9 mouse cellular contexts compared by ENCODE assay signal in the genomic region with DNA sequence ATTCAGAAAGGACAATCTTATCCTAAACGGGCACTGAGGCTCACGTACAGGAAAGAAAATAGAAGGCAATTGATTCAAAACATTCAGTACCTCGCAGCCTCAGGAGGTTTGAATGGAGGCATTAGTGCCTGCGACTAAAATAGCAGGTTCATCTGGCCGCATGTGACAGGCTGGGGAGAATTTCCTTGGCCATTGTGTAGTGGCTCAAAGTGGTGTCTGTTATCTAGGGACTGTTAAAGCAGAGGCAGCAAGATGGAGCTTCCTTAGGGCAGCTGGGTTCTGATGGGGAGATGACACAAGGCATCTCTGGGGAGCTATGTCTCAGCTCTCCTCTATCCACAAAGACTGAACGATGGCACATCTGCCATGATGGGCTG. TPM values are rescaled to one million over a fixed set of nuclear protein-coding genes. Genes with fewer than 3 reads are reported as not detected.
DNase-seq lines count a peak whose midpoint lies in the region; ATAC-seq and TF ChIP-seq lines count a peak whose summit lies in the region.
"Had no signal": no experiment of that assay in that cellular context is flagged by ENCODE, and none has a peak within 500 bp of the region (broad histone marks: within the 10 kb centered on the region; RNA-seq: fewer than 3 reads in every experiment).

No protein-coding gene starts in this region.

- WGBS in kidney, adult 2 months = 35% methylated on average over 6 of the region's 6 CpGs
- WGBS in embryonic facial prominence, embryonic 11.5 days = 45% methylated on average over 6 of the region's 6 CpGs
- 24% methylated on average over 6 of the region's 6 CpGs for WGBS in heart, embryonic 16.5 days
- 26% methylated on average over 6 of the region's 6 CpGs for WGBS in midbrain, embryonic 13.5 days

- no peak for DNase-seq in kidney, adult 2 months
- DNase-seq in kidney, postnatal 4 days = no peak
- DNase-seq in embryonic facial prominence, embryonic 11.5 days (ENCODE audit: low spot score) = no peak
- no peak for DNase-seq in thymus, adult 18-20 months
- no peak for DNase-seq in thymus, postnatal 4 days

- H3K4me3 ChIP-seq in kidney, adult 2 months (ENCODE audit: insufficient read depth, low read depth, low read length) = no peak overlapping the region
- no peak overlapping the region for H3K4me3 ChIP-seq in embryonic facial prominence, embryonic 11.5 days (ENCODE audit: low read depth, low read length)
- H3K4me3 ChIP-seq in heart, embryonic 16.5 days (ENCODE audit: low read length) = no peak overlapping the region
- H3K4me3 ChIP-seq in midbrain, embryonic 13.5 days (replicated peaks) = no peak overlapping the region
- H3K4me3 ChIP-seq: embryonic facial prominence, embryonic 15.5 days had no signal

- peak; percentile 50; the same call in 1 of the 2 replicates for ATAC-seq in embryonic facial prominence, embryonic 11.5 days (replicated peaks; ENCODE audit: insufficient number of reproducible peaks, low FRiP score, low TSS enrichment, low read depth)
- ATAC-seq in heart, embryonic 16.5 days (replicated peaks; ENCODE audit: extremely low read depth, insufficient read depth, low FRiP score) = peak; percentile 50; the same call in 1 of the 2 replicates
- ATAC-seq in midbrain, embryonic 13.5 days = 0 out of 2 replicates have a peak, but pooled peaks have one; percentile 28
- no peak for ATAC-seq in megakaryocyte progenitor cell, adult 5-6 weeks (replicated peaks; ENCODE audit: poor library complexity)

- no peaks in the 10 kb centered on the region for H3K36me3 ChIP-seq in kidney, adult 2 months (ENCODE audit: control insufficient read depth, insufficient read depth, low read length)
- no peaks in the 10 kb centered on the region for H3K36me3 ChIP-seq in embryonic facial prominence, embryonic 11.5 days (replicated peaks; ENCODE audit: control insufficient read depth, insufficient read depth, low read depth, low read length)
- no peaks in the 10 kb centered on the region for H3K36me3 ChIP-seq in heart, embryonic 16.5 days (ENCODE audit: control insufficient read depth, insufficient read depth)
- no peaks in the 10 kb centered on the region for H3K36me3 ChIP-seq in midbrain, embryonic 13.5 days
- H3K36me3 ChIP-seq: embryonic facial prominence, embryonic 15.5 days had no signal

- no peak overlapping the region for H3K4me2 ChIP-seq in embryonic facial prominence, embryonic 11.5 days (ENCODE audit: low read depth, low read length)
- peak overlapping the region; percentile 20; the same call in 1 of the 2 replicates for H3K4me2 ChIP-seq in heart, embryonic 16.5 days (ENCODE audit: low read depth, low read length)
- no peak overlapping the region for H3K4me2 ChIP-seq in midbrain, embryonic 13.5 days (replicated peaks)
- H3K4me2 ChIP-seq: embryonic facial prominence, embryonic 15.5 days had no signal

- H3K9me3 ChIP-seq in embryonic facial prominence, embryonic 11.5 days (replicated peaks; ENCODE audit: control insufficient read depth, low read length) = no peaks in the 10 kb centered on the region
- H3K9me3 ChIP-seq in heart, embryonic 16.5 days (replicated peaks; ENCODE audit: control insufficient read depth, low read length) = no peaks in the 10 kb centered on the region
- no peaks in the 10 kb centered on the region for H3K9me3 ChIP-seq in midbrain, embryonic 13.5 days
- H3K9me3 ChIP-seq: embryonic facial prominence, embryonic 15.5 days had no signal

- H3K27ac ChIP-seq in kidney, adult 2 months (ENCODE audit: insufficient read depth, low read depth, low read length) = peak overlapping the region; percentile 41
- no peak overlapping the region for H3K27ac ChIP-seq in embryonic facial prominence, embryonic 11.5 days (replicated peaks; ENCODE audit: low read depth, low read length)
- peak overlapping the region; percentile 92 for H3K27ac ChIP-seq in heart, embryonic 16.5 days (ENCODE audit: low read length)
- H3K27ac ChIP-seq in midbrain, embryonic 13.5 days = peak overlapping the region; percentile 77
- H3K27ac ChIP-seq: embryonic facial prominence, embryonic 15.5 days had no signal

- H3K27me3 ChIP-seq in kidney, adult 2 months (replicated peaks; ENCODE audit: control insufficient read depth, insufficient read depth, low read length) = no peaks in the 10 kb centered on the region
- H3K27me3 ChIP-seq in embryonic facial prominence, embryonic 11.5 days (ENCODE audit: control insufficient read depth, insufficient read depth, low read length) = no peaks in the 10 kb centered on the region
- H3K27me3 ChIP-seq in heart, embryonic 16.5 days (ENCODE audit: control insufficient read depth, insufficient read depth, low read length) = no peaks in the 10 kb centered on the region
- H3K27me3 ChIP-seq in midbrain, embryonic 13.5 days = no peaks in the 10 kb centered on the region
- H3K27me3 ChIP-seq: embryonic facial prominence, embryonic 15.5 days had no signal

- no peak overlapping the region for H3K9ac ChIP-seq in embryonic facial prominence, embryonic 11.5 days (replicated peaks; ENCODE audit: low read length)
- H3K9ac ChIP-seq in heart, embryonic 16.5 days (ENCODE audit: low read length) = peak overlapping the region; percentile 41
- no peak overlapping the region for H3K9ac ChIP-seq in midbrain, embryonic 13.5 days (replicated peaks)
- H3K9ac ChIP-seq: embryonic facial prominence, embryonic 15.5 days had no signal

- H3K4me1 ChIP-seq in kidney, adult 2 months (ENCODE audit: control insufficient read depth, insufficient read depth, low read length) = peaks cover 33% of the 10 kb centered on the region
- no peaks in the 10 kb centered on the region for H3K4me1 ChIP-seq in embryonic facial prominence, embryonic 11.5 days (ENCODE audit: control insufficient read depth, insufficient read depth, low read length)
- H3K4me1 ChIP-seq in heart, embryonic 16.5 days (ENCODE audit: control insufficient read depth, insufficient read depth, low read length) = peaks cover 16% of the 10 kb centered on the region
- H3K4me1 ChIP-seq in midbrain, embryonic 13.5 days (replicated peaks) = peaks cover 24% of the 10 kb centered on the region

- TF ChIP-seq POLR2A in kidney, adult 2 months (IDR thresholded peaks at IDR 0.05; ENCODE audit: low read depth, low read length) = no peak

- TF ChIP-seq CTCF in kidney, adult 2 months (conservative IDR thresholded peaks at IDR 0.05; ENCODE audit: insufficient read depth, insufficient read length, low read depth, low read length) = no peak

RNA-seq across cellular contexts. Expression of gene Cpeb4, which starts 32.9 kb away (rescaled TPM):
- polyA plus RNA-seq in kidney, adult 2 months (2012; rRNA removed) = 27.2 and 30.0 TPM in 2 replicates
- 5.8 and 7.1 TPM in 2 replicates for polyA plus RNA-seq in embryonic facial prominence, embryonic 11.5 days (2014; fragmentation: Nextera tagmentation; extraction: Ambion mirVana)
- 5.9 and 7.3 TPM in 2 replicates for polyA plus RNA-seq in heart, embryonic 16.5 days (2015; fragmentation: Nextera tagmentation; extraction: Ambion mirVana)
- 14.2 and 15.9 TPM in 2 replicates for polyA plus RNA-seq in midbrain, embryonic 13.5 days (2015; fragmentation: Nextera tagmentation; extraction: Ambion mirVana)
- 9.4 and 15.3 TPM in 2 replicates for total RNA-seq in megakaryocyte progenitor cell, adult 5-6 weeks (2015)
- 7.7 and 8.3 TPM in 2 replicates for total RNA-seq in megakaryocyte progenitor cell, adult 5-6 weeks (2017)
